Mouse (Mus musculus): ENCODE data around the gene Pctp. TPM values are rescaled to one million over a fixed set of nuclear protein-coding genes. Genes with fewer than 3 reads are reported as not detected.

Pctp gene
- polyA plus RNA-seq, 1 experiment, result not detected

GRCm38 (mm10) chr11:90001396-90002230 lies 1.1 kb downstream of the Pctp start:
- 86% methylated on average over 10 of the region's 10 CpGs for WGBS
- H3K4me3 ChIP-seq (ENCODE audit: insufficient read depth, low read depth, low read length), result no peak overlapping the region
- H3K4me1 ChIP-seq (ENCODE audit: control insufficient read depth, insufficient read depth, low read length), result peaks cover 5% of the 10 kb centered on the region; the same call in 1 of the 2 replicates
- H3K27ac ChIP-seq (ENCODE audit: insufficient read depth, low read depth, low read length), result no peak overlapping the region
- TF ChIP-seq POLR2A (IDR thresholded peaks at IDR 0.05; ENCODE audit: insufficient read depth, low read depth, low read length), result no peak
- TF ChIP-seq CTCF (IDR thresholded peaks at IDR 0.05; ENCODE audit: insufficient read depth, low read depth, low read length), result no peak

GRCm38 (mm10) chr11:90000666-90001065 lies 2.0 kb downstream of the Pctp start:
- TF ChIP-seq POLR2A (IDR thresholded peaks at IDR 0.05; ENCODE audit: insufficient read depth, low read depth, low read length), result no peak
- Histone ChIP-seq H3K27ac (ENCODE audit: insufficient read depth, low read depth, low read length) (no peak overlapping the region), H3K4me3 (ENCODE audit: insufficient read depth, low read depth, low read length) (no peak overlapping the region), H3K4me1 (ENCODE audit: control insufficient read depth, insufficient read depth, low read length) (peaks cover 5% of the 10 kb centered on the region; the same call in 1 of the 2 replicates)
- WGBS, result 93% methylated on average over 4 of the region's 4 CpGs

- 95% methylated on average over 18 of the region's 18 CpGs for WGBS
Measured at GRCm38 (mm10) chr11:89998996-89999770, 3.5 kb downstream of the Pctp start.

GRCm38 (mm10) chr11:89996856-89997255 lies 5.8 kb downstream of the Pctp start:
- TF ChIP-seq CTCF (IDR thresholded peaks at IDR 0.05; ENCODE audit: insufficient read depth, low read depth, low read length), result no peak
- no peak for TF ChIP-seq POLR2A (IDR thresholded peaks at IDR 0.05; ENCODE audit: insufficient read depth, low read depth, low read length)
- Histone ChIP-seq H3K4me3 (ENCODE audit: insufficient read depth, low read depth, low read length) (no peak overlapping the region), H3K27ac (ENCODE audit: insufficient read depth, low read depth, low read length) (no peak overlapping the region), H3K4me1 (ENCODE audit: control insufficient read depth, insufficient read depth, low read length) (no peaks in the 10 kb centered on the region)
- 95% methylated on average over 7 of the region's 7 CpGs for WGBS

More at GRCm38 (mm10) chr11:89998996-89999770, 3.5 kb downstream of the Pctp start:
- TF ChIP-seq CTCF (IDR thresholded peaks at IDR 0.05; ENCODE audit: insufficient read depth, low read depth, low read length) (no peak), POLR2A (IDR thresholded peaks at IDR 0.05; ENCODE audit: insufficient read depth, low read depth, low read length) (no peak)
- Histone ChIP-seq H3K4me1 (ENCODE audit: control insufficient read depth, insufficient read depth, low read length) (peaks cover 5% of the 10 kb centered on the region; the same call in 1 of the 2 replicates), H3K27ac (ENCODE audit: insufficient read depth, low read depth, low read length) (no peak overlapping the region), H3K4me3 (ENCODE audit: insufficient read depth, low read depth, low read length) (no peak overlapping the region)

GRCm38 (mm10) chr11:89996406-89996805 lies 6.3 kb downstream of the Pctp start:
- Histone ChIP-seq H3K4me3 (ENCODE audit: insufficient read depth, low read depth, low read length) (no peak overlapping the region), H3K27ac (ENCODE audit: insufficient read depth, low read depth, low read length) (no peak overlapping the region), H3K4me1 (ENCODE audit: control insufficient read depth, insufficient read depth, low read length) (no peaks in the 10 kb centered on the region)
- WGBS, result 90% methylated on average over 4 of the region's 4 CpGs
- TF ChIP-seq CTCF (IDR thresholded peaks at IDR 0.05; ENCODE audit: insufficient read depth, low read depth, low read length) (no peak), POLR2A (IDR thresholded peaks at IDR 0.05; ENCODE audit: insufficient read depth, low read depth, low read length) (no peak)

- Histone ChIP-seq H3K27ac (ENCODE audit: insufficient read depth, low read depth, low read length) (no peak overlapping the region), H3K4me3 (ENCODE audit: insufficient read depth, low read depth, low read length) (no peak overlapping the region), H3K4me1 (ENCODE audit: control insufficient read depth, insufficient read depth, low read length) (no peaks in the 10 kb centered on the region)
- TF ChIP-seq POLR2A (IDR thresholded peaks at IDR 0.05; ENCODE audit: insufficient read depth, low read depth, low read length) (no peak), CTCF (IDR thresholded peaks at IDR 0.05; ENCODE audit: insufficient read depth, low read depth, low read length) (no peak)
- WGBS, result 94% methylated on average over 5 of the region's 5 CpGs
Measured at GRCm38 (mm10) chr11:89995596-89995995, 7.1 kb downstream of the Pctp start.

- H3K27ac ChIP-seq (ENCODE audit: insufficient read depth, low read depth, low read length), result no peak overlapping the region
- TF ChIP-seq CTCF (IDR thresholded peaks at IDR 0.05; ENCODE audit: insufficient read depth, low read depth, low read length), result no peak
- no peak for TF ChIP-seq POLR2A (IDR thresholded peaks at IDR 0.05; ENCODE audit: insufficient read depth, low read depth, low read length)
- H3K4me1 ChIP-seq (ENCODE audit: control insufficient read depth, insufficient read depth, low read length), result no peaks in the 10 kb centered on the region
- H3K4me3 ChIP-seq (ENCODE audit: insufficient read depth, low read depth, low read length), result no peak overlapping the region
- 80% methylated on average over 2 of the region's 2 CpGs for WGBS
Measured at GRCm38 (mm10) chr11:89994706-89995105, 8.0 kb downstream of the Pctp start.

GRCm38 (mm10) chr11:89991661-89992060 lies 11.0 kb downstream of the Pctp start:
- TF ChIP-seq CTCF (IDR thresholded peaks at IDR 0.05; ENCODE audit: insufficient read depth, low read depth, low read length) (no peak), POLR2A (IDR thresholded peaks at IDR 0.05; ENCODE audit: insufficient read depth, low read depth, low read length) (no peak)
- no peaks in the 10 kb centered on the region for H3K4me1 ChIP-seq (ENCODE audit: control insufficient read depth, insufficient read depth, low read length)
- H3K27ac ChIP-seq (ENCODE audit: insufficient read depth, low read depth, low read length), result no peak overlapping the region
- no peak overlapping the region for H3K4me3 ChIP-seq (ENCODE audit: insufficient read depth, low read depth, low read length)

Data from olfactory bulb, adult 2 months (tissue).